26 mouse cellular contexts compared by ENCODE assay signal in the genomic region with DNA sequence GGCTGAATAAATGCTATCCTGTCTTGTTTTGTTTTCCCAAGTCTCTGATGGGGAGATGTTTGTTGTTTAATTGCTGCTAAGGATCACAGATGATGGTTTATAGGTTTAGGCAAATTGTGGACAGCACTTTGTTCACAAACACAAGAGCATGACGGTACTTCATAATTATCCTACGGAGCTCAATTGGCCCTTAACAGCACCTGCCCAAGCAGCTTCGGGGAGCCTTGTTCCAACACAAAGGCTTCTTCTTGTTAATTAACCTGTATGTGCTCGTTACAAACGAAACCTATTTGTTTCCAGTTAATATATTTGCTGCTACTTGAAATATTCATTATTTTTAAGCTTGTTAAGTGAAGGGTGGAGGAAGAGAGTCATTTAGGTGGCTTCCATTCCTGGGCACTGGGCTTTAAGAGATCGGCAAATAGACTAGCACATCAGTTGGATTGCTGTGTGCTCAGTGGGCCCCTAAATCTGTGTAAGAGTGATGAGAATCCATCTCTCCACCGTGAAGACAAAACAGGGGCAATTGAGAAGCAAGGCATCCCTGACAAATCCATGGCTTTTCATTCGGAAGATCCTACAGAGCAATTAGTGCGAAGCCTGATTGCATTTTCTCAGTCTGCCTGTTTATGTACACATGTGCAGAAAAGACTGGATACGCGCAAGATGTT.
DNase-seq lines count a peak whose midpoint lies in the region; ATAC-seq lines count a peak whose summit lies in the region.
"Had no signal": no experiment of that assay in that cellular context is flagged by ENCODE, and none has a peak within 500 bp of the region (broad histone marks: within the 10 kb centered on the region; RNA-seq: fewer than 3 reads in every experiment).

No protein-coding gene starts in this region.

- WGBS in forebrain, embryonic 12.5 days = 30% methylated on average over 11 of the region's 11 CpGs
- WGBS in forebrain, embryonic 10.5 days = 54% methylated on average over 11 of the region's 11 CpGs
- WGBS in forebrain, embryonic 16.5 days = 16% methylated on average over 11 of the region's 11 CpGs
- WGBS in neural tube, embryonic 15.5 days = 32% methylated on average over 11 of the region's 11 CpGs

- H3K9ac ChIP-seq in forebrain, embryonic 12.5 days = no peak overlapping the region
- no peak overlapping the region for H3K9ac ChIP-seq in forebrain, embryonic 16.5 days (replicated peaks; ENCODE audit: low read depth, low read length)
- H3K9ac ChIP-seq in neural tube, embryonic 15.5 days (replicated peaks) = no peak overlapping the region
- H3K9ac ChIP-seq: embryonic facial prominence, embryonic 12.5 days; embryonic facial prominence, embryonic 15.5 days; hindbrain, embryonic 13.5 days; intestine, embryonic 15.5 days had no signal

- no peaks in the 10 kb centered on the region for H3K36me3 ChIP-seq in forebrain, embryonic 12.5 days (replicated peaks)
- H3K36me3 ChIP-seq in forebrain, embryonic 10.5 days (replicated peaks) = no peaks in the 10 kb centered on the region
- no peaks in the 10 kb centered on the region for H3K36me3 ChIP-seq in forebrain, embryonic 16.5 days (ENCODE audit: control insufficient read depth, insufficient read depth)
- H3K36me3 ChIP-seq in neural tube, embryonic 15.5 days = no peaks in the 10 kb centered on the region
- H3K36me3 ChIP-seq: embryonic facial prominence, embryonic 12.5 days; embryonic facial prominence, embryonic 15.5 days; G1E; hindbrain, embryonic 13.5 days; intestine, embryonic 15.5 days had no signal

- no peaks in the 10 kb centered on the region; the same call in 1 of the 2 replicates for H3K4me1 ChIP-seq in forebrain, embryonic 12.5 days
- H3K4me1 ChIP-seq in forebrain, embryonic 10.5 days = peaks cover 20% of the 10 kb centered on the region
- H3K4me1 ChIP-seq in forebrain, embryonic 16.5 days (replicated peaks; ENCODE audit: control insufficient read depth, insufficient read depth, low read length) = peaks cover 2% of the 10 kb centered on the region; the same call in 1 of the 2 replicates
- H3K4me1 ChIP-seq in neural tube, embryonic 15.5 days = no peaks in the 10 kb centered on the region; the same call in 1 of the 2 replicates
- H3K4me1 ChIP-seq: embryonic facial prominence, embryonic 12.5 days; embryonic facial prominence, embryonic 15.5 days; hindbrain, embryonic 13.5 days; intestine, embryonic 15.5 days had no signal

- H3K4me3 ChIP-seq in forebrain, embryonic 12.5 days (replicated peaks) = no peak overlapping the region
- no peak overlapping the region for H3K4me3 ChIP-seq in forebrain, embryonic 10.5 days
- no peak overlapping the region for H3K4me3 ChIP-seq in forebrain, embryonic 16.5 days (replicated peaks; ENCODE audit: low read length)
- no peak overlapping the region for H3K4me3 ChIP-seq in neural tube, embryonic 15.5 days (replicated peaks)
- H3K4me3 ChIP-seq: embryonic facial prominence, embryonic 12.5 days; embryonic facial prominence, embryonic 15.5 days; hindbrain, embryonic 13.5 days; intestine, embryonic 15.5 days had no signal

- ATAC-seq in forebrain, embryonic 12.5 days (ENCODE audit: low FRiP score) = peak; percentile 55; the same call in 1 of the 2 replicates
- ATAC-seq in forebrain, embryonic 16.5 days = no peak
- ATAC-seq in neural tube, embryonic 15.5 days (ENCODE audit: low FRiP score) = peak; percentile 35; the same call in 1 of the 2 replicates
- ATAC-seq: hindbrain, embryonic 16.5 days; intestine, embryonic 15.5 days; Patski had no signal

- H3K4me2 ChIP-seq in forebrain, embryonic 12.5 days = peak overlapping the region; percentile 13; the same call in 1 of the 2 replicates
- 0 out of 2 replicates have a peak overlapping the region, but pooled peaks have one; percentile 7 for H3K4me2 ChIP-seq in forebrain, embryonic 16.5 days (ENCODE audit: low read length)
- peak overlapping the region; percentile 11; the same call in 1 of the 2 replicates for H3K4me2 ChIP-seq in neural tube, embryonic 15.5 days
- H3K4me2 ChIP-seq: embryonic facial prominence, embryonic 12.5 days; embryonic facial prominence, embryonic 15.5 days; heart, embryonic 11.5 days; hindbrain, embryonic 13.5 days; intestine, embryonic 15.5 days had no signal

- H3K27ac ChIP-seq in forebrain, embryonic 12.5 days = no peak overlapping the region
- H3K27ac ChIP-seq in forebrain, embryonic 10.5 days = no peak overlapping the region
- no peak overlapping the region for H3K27ac ChIP-seq in forebrain, embryonic 16.5 days (ENCODE audit: low read length)
- no peak overlapping the region for H3K27ac ChIP-seq in neural tube, embryonic 15.5 days (replicated peaks)
- H3K27ac ChIP-seq: embryonic facial prominence, embryonic 12.5 days; embryonic facial prominence, embryonic 15.5 days; hindbrain, embryonic 13.5 days; intestine, embryonic 15.5 days had no signal

- no peaks in the 10 kb centered on the region for H3K9me3 ChIP-seq in forebrain, embryonic 12.5 days
- H3K9me3 ChIP-seq in forebrain, embryonic 10.5 days = no peaks in the 10 kb centered on the region
- H3K9me3 ChIP-seq in forebrain, embryonic 16.5 days (ENCODE audit: control insufficient read depth, low read length) = no peaks in the 10 kb centered on the region
- no peaks in the 10 kb centered on the region for H3K9me3 ChIP-seq in neural tube, embryonic 15.5 days (replicated peaks)
- H3K9me3 ChIP-seq: embryonic facial prominence, embryonic 12.5 days; embryonic facial prominence, embryonic 15.5 days; hindbrain, embryonic 13.5 days; intestine, embryonic 15.5 days had no signal

- 0 out of 2 replicates have a peak, but pooled peaks cover 4% of the 10 kb centered on the region for H3K27me3 ChIP-seq in forebrain, embryonic 12.5 days
- H3K27me3 ChIP-seq in forebrain, embryonic 10.5 days (ENCODE audit: poor library complexity, severe bottlenecking) = peaks cover 10% of the 10 kb centered on the region; the same call in 1 of the 2 replicates
- H3K27me3 ChIP-seq in forebrain, embryonic 16.5 days (replicated peaks; ENCODE audit: control insufficient read depth, insufficient read depth, low read length) = peaks cover 5% of the 10 kb centered on the region; the same call in 1 of the 2 replicates
- H3K27me3 ChIP-seq in neural tube, embryonic 15.5 days (replicated peaks) = no peaks in the 10 kb centered on the region
- H3K27me3 ChIP-seq: CH12.LX; embryonic facial prominence, embryonic 12.5 days; embryonic facial prominence, embryonic 15.5 days; hindbrain, embryonic 13.5 days; intestine, embryonic 15.5 days had no signal

- no peak for DNase-seq in forebrain, embryonic 10.5 days (ENCODE audit: extremely low spot score, low spot score)
- DNase-seq in retina, postnatal 1 day = peak; percentile 57
- DNase-seq in retina, embryonic 14.5 days (ENCODE audit: low spot score) = no peak
- DNase-seq in gastrocnemius, postnatal 4 days (ENCODE audit: low spot score in 2 of 2) = no peak
- DNase-seq in urinary bladder, adult 18-20 months (ENCODE audit: low spot score in 2 of 2) = no peak
- DNase-seq: adrenal gland, postnatal 10 days; adrenal gland, postnatal 36 days; B cell, adult 2 months; cerebellum, adult 11 months; cerebellum, adult 2 months; cerebellum, adult 9-11 months; cerebellum, postnatal 25 days; gastrocnemius, postnatal 10 days; gastrocnemius, postnatal 36 days had no signal
